Mouse (Mus musculus) C2C12 (cell line): ENCODE measurements around the gene Gpr157. TPM values are rescaled to one million over a fixed set of nuclear protein-coding genes. Genes with fewer than 3 reads are reported as not detected.
"Not testable (repeated sequence)": the region's sequence is repeated elsewhere in the genome, so short reads cannot be mapped to it uniquely, and the experiment has no call there.

Experiments used
- H3K27me3 ChIP-seq: one replicate; pipeline ENCODE4 v1.6.1; 2011; ENCODE audit not compliant: control insufficient read depth, insufficient read depth, insufficient read length
- H3K36me3 ChIP-seq: one replicate; pipeline ENCODE4 v1.6.1; 2011; ENCODE audit not compliant: control insufficient read depth, insufficient read depth
- H3K4me3 ChIP-seq: one replicate; pipeline ENCODE4 v1.5.1; 2011; ENCODE audit warnings: mild to moderate bottlenecking, control low read depth; ENCODE audit not compliant: poor library complexity, insufficient read depth, severe bottlenecking
- H3K79me2 ChIP-seq: one replicate; pipeline ENCODE4 v1.6.1; 2011; ENCODE audit not compliant: control insufficient read depth, insufficient read depth
- H3K79me3 ChIP-seq: one replicate; pipeline ENCODE4 v1.6.1; 2011; ENCODE audit warnings: low read depth, control low read depth
- H3ac ChIP-seq: one replicate; pipeline ENCODE3; 2011; ENCODE audit warnings: low read depth; ENCODE audit not compliant: control insufficient read depth, insufficient read length
- CEBPB ChIP-seq: IDR thresholded peaks from one replicate; pipeline ENCODE4 v1.6.1; 2011; ENCODE audit warnings: low read depth, mild to moderate bottlenecking, control low read depth, moderate library complexity
- CTCF ChIP-seq: IDR thresholded peaks from one replicate; pipeline ENCODE4 v1.5.1; 2011; ENCODE audit not compliant: control insufficient read depth, insufficient read depth, insufficient read length
- FOSL1 ChIP-seq: IDR thresholded peaks from one replicate; pipeline ENCODE4 v1.8.0; 2011; ENCODE audit warnings: mild to moderate bottlenecking, low read length; ENCODE audit not compliant: poor library complexity, insufficient read depth, severe bottlenecking
- MAX ChIP-seq: IDR thresholded peaks from one replicate; pipeline ENCODE4 v1.6.1; 2011; ENCODE audit warnings: mild to moderate bottlenecking, control low read depth
- MYOD1 ChIP-seq: IDR thresholded peaks from one replicate; pipeline ENCODE4 v1.6.1; 2011; ENCODE audit warnings: low read depth; ENCODE audit not compliant: control insufficient read depth, insufficient read length
- MYOG ChIP-seq: IDR thresholded peaks from one replicate; pipeline ENCODE4 v1.6.1; 2011; ENCODE audit not compliant: control insufficient read depth, insufficient read length; ENCODE audit errors: extremely low read depth
- USF1 ChIP-seq: IDR thresholded peaks from one replicate; pipeline ENCODE4 v1.6.1; 2011; ENCODE audit warnings: low read depth, mild to moderate bottlenecking, control low read depth, moderate library complexity
- long read RNA-seq, 2 experiments: library from polyadenylated mRNA; unstranded; transcript quantifications; one replicate each; pipeline ENCODE4 v2.0.0; 2019 to 2020
- polyA plus RNA-seq: library from polyadenylated mRNA; unstranded; fragments of >200 nt; fragmentation: generic; extraction: Trizol; gene quantifications from one replicate; pipeline ENCODE4 v1.2.1, GENCODE M21; 2012; ENCODE audit warnings: missing spikeins

Gpr157 gene
- polyA plus RNA-seq = 0.25 TPM
- long read RNA-seq, experiment 1 = 0 reads
- long read RNA-seq, experiment 2, full-length matches to known transcripts = 1 of 1 reads
- long read RNA-seq, experiment 2, partial matches to known transcripts = 0 of 1 reads
- long read RNA-seq, experiment 2, other reads (novel, unspliced or antisense) = 0 of 1 reads

DNA sequence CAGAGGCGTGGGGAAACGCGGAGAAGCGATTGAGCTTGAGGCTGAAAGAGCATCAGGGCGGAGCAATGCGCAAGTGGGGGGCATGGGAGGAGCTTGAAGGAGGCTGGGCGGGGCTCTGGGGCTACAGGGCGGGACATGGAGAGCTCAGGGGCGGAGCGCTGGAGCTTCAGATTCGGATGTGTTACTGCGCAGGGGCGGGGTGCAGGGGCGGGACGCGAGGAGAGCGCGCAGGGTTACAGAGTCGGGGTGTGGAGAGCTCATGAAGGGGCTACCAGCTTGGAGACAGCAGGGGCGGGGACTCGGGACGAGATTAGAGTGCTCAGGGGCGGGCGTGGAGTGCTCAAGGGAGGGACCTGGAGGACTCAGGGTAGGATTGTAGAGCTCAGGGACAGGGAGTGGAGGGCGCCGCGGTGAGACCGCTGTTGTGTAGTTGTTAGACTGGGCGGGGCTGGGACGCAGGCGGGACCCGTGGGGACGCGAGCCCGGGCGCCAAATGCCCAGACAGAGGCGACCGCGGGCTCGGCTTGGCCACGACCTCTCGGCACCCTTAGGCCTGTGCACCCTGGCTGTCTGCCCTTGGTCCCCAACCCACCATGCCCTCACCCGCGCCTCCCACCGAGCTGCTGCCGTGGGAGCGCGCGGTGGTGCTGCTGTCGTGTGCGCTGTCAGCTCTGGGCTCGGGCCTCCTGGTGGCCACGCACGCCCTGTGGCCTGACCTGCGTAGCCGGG is at the start of gene Gpr157:
Gene Gpr157, plus strand, starts transcription at position 205 of the 729 bp plus-strand sequence.
- TF ChIP-seq CTCF = no peak
- peak within 1 kb of the TSS; percentile 28 for H3K4me3 ChIP-seq
- no peaks in the 10 kb centered on the region for H3K79me2 ChIP-seq
- H3K36me3 ChIP-seq = no peaks in the 10 kb centered on the region
- H3ac ChIP-seq = peak within 1 kb of the TSS; percentile 66
- no peaks in the 10 kb centered on the region for H3K27me3 ChIP-seq
- no peaks in the 10 kb centered on the region for H3K79me3 ChIP-seq

DNA sequence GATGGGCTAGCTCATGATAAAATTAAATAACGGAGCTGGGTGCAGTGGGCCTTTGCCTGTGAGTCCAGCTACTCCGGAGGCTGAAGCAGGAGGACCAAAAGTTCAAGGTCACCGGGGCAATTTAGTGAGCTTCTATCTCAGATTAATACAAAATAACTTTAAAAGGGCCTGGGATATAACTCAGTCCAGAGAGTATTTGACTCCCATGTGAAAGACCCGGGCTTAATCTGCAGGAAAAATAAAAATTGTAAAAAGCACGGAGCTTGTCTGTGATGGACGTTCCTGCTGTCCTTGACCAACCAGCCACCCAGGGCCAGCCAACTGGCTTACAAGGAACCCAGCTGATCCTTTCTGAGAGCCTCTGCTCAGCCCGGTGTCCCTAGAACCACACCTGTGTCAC is 48.6 kb upstream of the Gpr157 start:
- no peak overlapping the region for H3K4me3 ChIP-seq
- no peak overlapping the region for H3ac ChIP-seq
- TF ChIP-seq MYOG (no peak), FOSL1 (no peak), MAX (no peak), CEBPB (no peak), USF1 (no peak), CTCF (no peak)
- peaks cover 12% of the 10 kb centered on the region for H3K27me3 ChIP-seq
- H3K79me3 ChIP-seq = no peaks in the 10 kb centered on the region
- no peaks in the 10 kb centered on the region for H3K36me3 ChIP-seq
- H3K79me2 ChIP-seq = no peaks in the 10 kb centered on the region

DNA sequence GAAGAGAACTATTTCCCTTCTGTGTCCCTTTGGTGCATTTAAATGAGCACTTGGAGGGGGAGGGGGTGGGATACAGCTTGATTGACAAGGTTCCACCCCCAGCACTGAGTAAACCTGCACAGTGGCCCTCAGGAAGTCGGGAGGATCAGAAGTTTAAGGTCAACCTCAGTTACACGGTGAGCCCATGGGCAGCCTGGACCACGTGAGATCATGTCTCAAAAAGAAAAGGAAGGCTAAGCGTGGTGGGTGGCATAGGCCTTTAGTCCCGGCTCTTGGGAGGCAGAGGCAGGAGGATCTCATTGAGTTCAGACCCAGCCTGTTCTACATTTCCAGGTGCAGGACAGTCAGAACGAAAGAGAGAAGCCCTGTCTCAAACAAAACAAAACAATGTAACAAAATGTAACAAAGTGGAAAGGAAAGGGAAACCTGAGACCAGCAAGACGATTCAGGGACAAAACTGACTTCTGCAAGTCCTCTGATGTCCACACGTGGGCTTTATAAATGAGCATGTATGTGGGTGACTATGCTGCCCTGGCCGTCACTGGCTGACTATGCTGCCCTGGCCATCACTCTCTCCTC is 47.1 kb upstream of the Gpr157 start:
- TF ChIP-seq CTCF = no peak
- no peak for TF ChIP-seq FOSL1
- TF ChIP-seq USF1 = no peak
- no peak for TF ChIP-seq MYOD1
- no peak for TF ChIP-seq MAX
- TF ChIP-seq CEBPB = no peak
- TF ChIP-seq MYOG = no peak

GRCm38 (mm10) chr4:150040856-150041255 is 46.3 kb upstream of the Gpr157 start:
- H3ac ChIP-seq, H3K27me3 ChIP-seq, H3K4me3 ChIP-seq, H3K36me3 ChIP-seq, H3K79me3 ChIP-seq, H3K79me2 ChIP-seq: not testable (repeated sequence)

More for the DNA sequence above, 47.1 kb upstream of the Gpr157 start:
- Histone ChIP-seq H3K27me3 (no peaks in the 10 kb centered on the region), H3K79me2 (no peaks in the 10 kb centered on the region), H3ac (no peak overlapping the region), H3K4me3 (no peak overlapping the region), H3K36me3 (no peaks in the 10 kb centered on the region), H3K79me3 (no peaks in the 10 kb centered on the region)

- TF ChIP-seq CTCF (no peak), MAX (no peak), MYOG (no peak), FOSL1 (no peak), MYOD1 (no peak), CEBPB (no peak), USF1 (no peak)
- no peaks in the 10 kb centered on the region for H3K79me3 ChIP-seq
- H3K4me3 ChIP-seq = no peak overlapping the region
- H3K79me2 ChIP-seq = no peaks in the 10 kb centered on the region
- no peaks in the 10 kb centered on the region for H3K27me3 ChIP-seq
- no peaks in the 10 kb centered on the region for H3K36me3 ChIP-seq
- H3ac ChIP-seq = no peak overlapping the region
Measured at GRCm38 (mm10) chr4:150041346-150042110, 45.6 kb upstream of the Gpr157 start.
